Mouse (Mus musculus) cerebellum, adult 9-11 months (tissue): ENCODE data around the gene Pnrc2.

Experiments
- DNase-seq: peaks from one replicate; pipeline ENCODE4 v3.0.0; 2022

The Pnrc2 gene

DNA sequence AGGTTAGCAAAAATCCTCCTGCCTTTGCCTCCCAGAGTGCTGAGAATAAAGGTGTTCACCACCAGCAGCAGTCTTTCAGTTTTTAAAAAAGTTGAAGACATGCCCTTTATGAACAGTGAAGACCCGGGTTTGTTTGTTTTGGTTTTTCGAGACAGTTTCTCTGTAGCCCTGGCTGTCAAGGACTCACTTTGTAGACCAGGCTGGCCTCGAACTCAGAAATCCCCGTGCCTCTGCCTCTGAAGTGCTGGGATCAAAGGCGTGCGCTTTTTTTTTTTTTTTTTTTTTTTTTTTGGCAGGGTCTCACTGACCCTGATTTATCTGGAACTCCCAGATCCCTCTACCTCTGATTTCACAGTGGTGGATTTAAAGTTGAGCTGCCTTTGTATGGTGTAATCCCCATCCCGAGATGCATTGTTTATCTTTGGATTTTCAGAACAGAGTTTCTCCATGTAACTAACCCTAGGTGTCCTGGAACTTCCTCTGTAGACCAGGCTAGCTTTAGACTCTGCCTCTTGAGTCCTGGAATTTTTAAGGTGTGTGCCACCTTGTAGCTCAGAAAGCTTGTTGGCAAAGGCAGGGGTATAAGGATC is 16.0 kb downstream of the Pnrc2 start:
- DNase-seq = no peak

- peak; percentile 72 for DNase-seq
Observed at GRCm38 (mm10) chr4:135856223-135857091, 17.2 kb downstream of the Pnrc2 start.

GRCm38 (mm10) chr4:135855536-135856222 is 18.0 kb downstream of the Pnrc2 start, which contains the start of gene Srsf10:
Gene Srsf10, plus strand, starts transcription at chr4:135855747.
- peak; percentile 97 for DNase-seq

DNA sequence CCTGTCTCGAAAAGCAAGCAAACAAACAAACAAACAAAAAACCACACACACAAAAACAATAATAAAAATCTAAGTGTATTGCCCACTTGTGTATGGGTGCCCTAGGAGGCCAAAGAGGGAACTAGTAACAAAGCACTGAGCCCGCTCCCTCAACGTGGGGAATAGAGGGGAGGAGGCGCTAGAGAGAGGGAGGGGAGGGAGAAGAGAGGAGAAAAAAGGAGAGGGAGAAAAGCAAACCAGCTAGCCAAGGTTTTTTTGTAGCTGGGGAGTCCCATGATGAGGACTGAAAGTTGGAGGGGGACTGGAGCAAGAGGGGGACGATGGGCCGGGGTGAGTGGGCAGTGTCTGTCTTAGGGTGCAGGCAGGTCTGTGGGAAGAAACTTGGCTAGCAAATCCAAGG is 18.6 kb downstream of the Pnrc2 start:
- DNase-seq = no peak

- peak; percentile 30 for DNase-seq
Observed at GRCm38 (mm10) chr4:135854630-135855029, 19.0 kb downstream of the Pnrc2 start.

GRCm38 (mm10) chr4:135853987-135854546 is 19.6 kb downstream of the Pnrc2 start:
- DNase-seq = peak; percentile 30

DNA sequence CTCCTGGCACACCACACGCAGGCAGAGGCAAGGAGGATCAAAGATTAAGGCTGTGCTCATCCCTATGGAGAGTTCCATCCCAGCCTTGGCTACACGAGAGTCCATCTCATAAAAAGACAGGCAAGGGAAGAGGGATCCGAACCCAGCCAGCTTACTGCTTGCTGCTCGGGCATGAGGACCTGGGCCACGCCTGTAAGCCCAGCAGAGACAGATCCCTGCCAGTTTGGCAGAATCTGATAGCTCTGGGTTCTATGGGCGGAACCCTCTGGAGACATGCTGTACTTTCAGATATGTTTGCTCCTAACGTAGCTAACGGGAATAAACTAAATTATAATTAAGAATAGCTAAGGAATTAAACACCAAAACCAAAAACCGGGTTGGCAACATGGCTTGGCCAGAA is 21.7 kb downstream of the Pnrc2 start:
- DNase-seq = no peak

- DNase-seq = peak; percentile 30
Observed at GRCm38 (mm10) chr4:135850411-135851095, 23.1 kb downstream of the Pnrc2 start.

GRCm38 (mm10) chr4:135847581-135847980 is 26.1 kb downstream of the Pnrc2 start:
- no peak for DNase-seq

DNA sequence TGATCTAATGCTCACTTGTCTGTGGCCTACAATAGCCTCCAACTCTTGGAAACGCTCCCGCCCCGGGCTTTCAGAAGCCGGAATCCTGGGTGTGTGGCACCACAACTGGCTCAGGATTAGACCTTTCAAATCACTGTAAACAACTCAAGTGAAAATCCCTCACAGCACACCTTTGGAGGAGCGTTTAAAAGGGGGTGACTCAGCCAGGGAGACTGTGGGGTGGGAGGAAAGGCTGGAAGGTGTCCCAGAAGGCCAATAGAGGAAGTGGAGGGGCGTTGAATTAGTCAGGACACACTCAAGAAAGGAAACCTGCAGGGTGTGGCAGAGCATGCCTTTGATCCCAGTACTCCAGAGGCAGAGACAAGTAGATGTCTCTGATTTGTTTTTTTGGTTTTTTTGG is 29.2 kb downstream of the Pnrc2 start:
- no peak for DNase-seq

- no peak for DNase-seq
Observed at GRCm38 (mm10) chr4:135839293-135840011, 34.2 kb downstream of the Pnrc2 start.

DNA sequence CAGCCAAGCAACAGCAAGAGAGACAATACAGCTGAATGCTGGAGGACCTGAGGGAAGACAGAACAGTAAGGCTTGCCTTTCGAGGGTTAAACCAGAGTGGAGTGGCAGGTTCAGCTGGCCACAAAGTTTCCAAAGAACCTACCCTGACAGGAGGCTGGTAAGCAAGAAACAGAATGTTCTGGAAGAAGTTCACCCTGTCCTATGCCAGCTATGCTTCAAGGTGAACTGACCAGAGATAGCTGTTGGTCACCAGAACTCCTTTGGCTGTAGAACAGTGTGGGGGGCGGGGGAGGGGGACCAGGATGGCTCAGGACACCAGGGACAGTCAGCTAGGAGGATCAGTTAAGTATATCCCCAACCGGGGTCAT is 34.7 kb downstream of the Pnrc2 start:
- no peak for DNase-seq

- no peak for DNase-seq
Observed at GRCm38 (mm10) chr4:135834124-135834717, 39.4 kb downstream of the Pnrc2 start.

GRCm38 (mm10) chr4:135833301-135834123 is 40.1 kb downstream of the Pnrc2 start:
- DNase-seq = no peak

- DNase-seq = no peak
Observed at GRCm38 (mm10) chr4:135832070-135832469, 41.6 kb downstream of the Pnrc2 start.

DNA sequence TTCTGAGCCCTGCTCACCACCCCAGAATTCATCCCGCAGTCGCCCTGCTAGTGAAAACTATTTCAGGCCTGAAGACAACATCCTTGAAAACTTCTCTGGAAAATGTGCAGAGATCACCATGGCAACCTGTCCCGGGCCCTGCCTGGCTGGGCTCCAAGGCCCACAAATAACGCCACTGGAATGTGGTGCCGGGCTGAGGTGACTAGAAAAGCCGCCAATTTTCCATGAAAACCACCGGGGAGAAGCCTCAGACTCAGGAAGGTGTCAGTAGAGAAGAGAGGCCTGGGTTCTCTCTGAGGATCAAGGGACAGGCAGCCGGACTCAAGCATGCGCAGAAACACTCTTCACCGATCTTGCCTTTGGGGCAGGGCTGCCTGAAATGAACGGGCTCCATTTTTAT is 45.2 kb downstream of the Pnrc2 start:
- DNase-seq = no peak

DNA sequence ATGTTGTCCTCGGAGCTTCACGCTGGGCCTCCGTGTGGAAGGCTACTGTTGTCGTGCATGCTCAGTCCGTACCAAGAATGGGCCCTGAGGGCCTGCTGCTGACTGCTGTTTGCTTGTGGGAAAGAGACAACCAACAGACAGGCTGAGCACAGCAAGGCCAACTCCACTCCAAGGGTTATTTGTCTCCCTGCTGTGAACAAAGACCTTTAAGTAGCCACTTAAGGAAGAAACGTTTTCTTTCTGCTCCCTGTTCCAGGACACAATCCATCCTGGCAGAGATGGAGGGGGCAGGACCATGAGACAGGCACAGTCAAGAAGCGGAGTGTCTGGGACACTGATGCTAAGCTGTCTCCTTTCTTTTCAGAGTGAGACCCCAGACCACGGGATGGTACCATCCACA is 49.4 kb downstream of the Pnrc2 start:
- DNase-seq = no peak

DNA sequence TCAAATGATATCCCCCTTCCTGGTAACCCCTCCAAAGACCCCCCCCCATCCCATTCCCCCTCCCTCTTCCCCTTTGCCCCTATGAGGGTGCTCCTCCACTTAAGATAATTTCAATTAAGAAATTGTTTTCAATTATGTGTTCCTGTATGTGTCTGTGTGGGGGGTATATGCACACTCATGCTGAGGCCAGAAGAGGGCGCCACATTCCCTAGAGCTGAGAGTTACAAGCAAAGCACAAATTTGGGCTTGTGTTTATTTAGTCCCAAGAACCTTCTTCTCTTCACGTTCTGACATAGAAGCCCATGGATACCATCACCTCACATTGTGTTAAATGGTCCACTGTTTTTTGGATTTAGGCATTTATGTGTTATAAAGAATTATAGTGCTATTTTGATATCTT is 50.4 kb downstream of the Pnrc2 start:
- no peak for DNase-seq

- no peak for DNase-seq
Observed at GRCm38 (mm10) chr4:135821772-135822171, 51.9 kb downstream of the Pnrc2 start.
